Mouse (Mus musculus) megakaryocyte, embryonic 14.5 days (primary cell): ENCODE measurements around the gene Commd3. TPM values are rescaled to one million over a fixed set of nuclear protein-coding genes. Genes with fewer than 3 reads are reported as not detected.
A peak's percentile ranks its signal among the peaks of the same experiment; 100 is the strongest.

Source experiments
- H3K27me3 ChIP-seq: replicated peaks from 2 replicates; pipeline ENCODE3; 2012; ENCODE audit warnings: inconsistent platforms
- H3K36me3 ChIP-seq: replicated peaks from 2 replicates; pipeline ENCODE3; 2012; ENCODE audit warnings: low read length, inconsistent platforms, mixed read lengths
- H3K4me1 ChIP-seq: 2 replicates; pipeline ENCODE4 v1.6.1; 2012; ENCODE audit warnings: inconsistent platforms
- H3K4me3 ChIP-seq: replicated peaks from 2 replicates; pipeline ENCODE3; 2012; ENCODE audit warnings: moderate library complexity, mild to moderate bottlenecking, inconsistent platforms
- H3K9me3 ChIP-seq: 2 replicates; pipeline ENCODE4 v1.6.1; 2012; ENCODE audit warnings: inconsistent platforms
- FLI1 ChIP-seq: IDR thresholded peaks from 2 replicates; pipeline ENCODE4 v1.6.1; 2012; ENCODE audit warnings: low read length, inconsistent platforms, mixed read lengths
- GATA1 ChIP-seq: IDR thresholded peaks from 3 replicates; pipeline ENCODE4 v1.6.1; 2012; ENCODE audit warnings: mixed read lengths, low read length, inconsistent platforms, borderline replicate concordance
- polyA plus RNA-seq: library from polyadenylated mRNA; stranded (reverse); fragments of >175 nt; gene quantifications from 2 replicates; pipeline ENCODE4 v1.2.3, GENCODE M21; 2012; ENCODE audit warnings: low replicate concordance; ENCODE audit not compliant: insufficient read depth

Commd3 gene
- polyA plus RNA-seq, 1 experiment: 223 TPM

DNA sequence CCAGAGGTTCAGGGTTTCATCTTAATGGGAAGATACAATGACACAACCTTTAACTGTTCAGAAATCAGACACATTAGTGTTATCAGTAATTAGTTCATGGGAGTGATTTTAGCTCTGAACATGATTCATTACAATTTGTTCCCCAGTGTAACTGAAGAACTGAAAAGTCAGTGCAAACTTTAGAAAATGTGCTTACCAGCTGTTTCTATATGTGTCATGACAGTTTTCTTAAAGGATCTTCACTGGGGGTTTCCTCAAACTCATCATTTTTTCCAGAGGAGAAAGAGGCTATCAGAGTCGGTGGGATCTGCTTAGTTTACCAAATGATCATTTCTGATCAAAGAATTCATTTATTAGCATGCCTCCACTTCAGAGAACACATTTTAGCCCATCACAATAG, 20.4 kb downstream of the Commd3 start:
- Histone ChIP-seq H3K36me3 (no peaks in the 10 kb centered on the region), H3K4me3 (no peak overlapping the region), H3K4me1 (peaks cover 37% of the 10 kb centered on the region), H3K9me3 (no peaks in the 10 kb centered on the region), H3K27me3 (peaks cover 87% of the 10 kb centered on the region)
- TF ChIP-seq GATA1: no peak
- TF ChIP-seq FLI1: no peak

DNA sequence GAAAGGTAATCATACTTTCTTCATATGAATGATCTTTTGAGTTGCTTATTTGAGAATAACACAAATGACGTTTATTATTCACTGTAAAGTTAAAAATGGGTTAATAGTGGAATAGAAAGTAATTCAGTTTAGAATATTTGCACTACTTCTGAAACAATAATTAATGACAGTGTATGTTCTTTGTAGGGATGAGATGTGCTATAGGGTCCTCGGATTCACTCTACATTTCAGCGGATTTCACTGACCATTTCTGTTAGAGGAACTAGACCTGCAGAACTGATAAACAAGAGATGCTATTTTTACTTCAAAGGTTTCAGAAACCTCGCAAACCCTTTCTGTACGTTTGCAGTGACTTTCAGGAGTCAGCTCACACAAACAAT, 21.3 kb downstream of the Commd3 start:
- no peaks in the 10 kb centered on the region for H3K36me3 ChIP-seq
- TF ChIP-seq FLI1 (no peak), GATA1 (no peak)
- H3K4me1 ChIP-seq: peaks cover 42% of the 10 kb centered on the region
- peak overlapping the region; percentile 94 for H3K4me3 ChIP-seq
- peaks cover 88% of the 10 kb centered on the region for H3K27me3 ChIP-seq
- H3K9me3 ChIP-seq: no peaks in the 10 kb centered on the region

DNA sequence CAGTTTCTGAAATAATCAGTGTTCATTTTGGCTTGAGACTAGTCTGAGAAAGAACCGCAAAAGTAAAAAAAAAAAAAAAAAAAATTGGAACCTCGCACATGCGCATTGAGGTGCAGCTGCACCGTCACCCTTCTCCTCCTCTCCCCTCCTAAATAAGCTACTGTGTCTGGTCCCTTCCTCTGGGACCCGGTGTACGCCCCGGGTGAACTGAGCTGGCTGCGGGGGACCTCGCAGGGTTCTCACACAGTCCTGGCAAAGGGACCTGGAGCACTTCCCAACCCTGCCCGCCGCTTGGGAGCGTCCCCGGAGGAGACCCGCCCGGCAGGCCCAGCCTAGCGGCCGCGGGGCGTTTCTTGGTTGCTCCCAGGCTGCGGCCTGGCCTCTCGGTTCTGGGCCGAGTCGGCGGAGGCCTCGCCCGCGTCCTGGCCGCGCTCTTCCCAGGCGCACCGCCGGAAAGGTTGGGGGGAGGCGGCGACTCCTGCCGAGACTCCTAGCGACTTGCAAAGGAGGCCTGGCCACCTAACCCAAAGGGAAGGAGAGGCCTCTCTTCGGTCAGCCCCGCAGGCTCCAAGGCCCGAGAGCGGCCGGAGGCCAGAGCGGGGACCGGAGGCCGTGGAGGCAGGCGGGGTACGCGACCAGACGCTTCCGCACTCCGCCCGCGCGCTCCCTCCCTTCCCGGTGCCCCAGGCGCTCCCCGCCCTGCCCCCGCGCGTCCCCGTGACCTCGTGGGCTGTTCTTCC, 21.9 kb downstream of the Commd3 start, which contains the start of gene Spag6:
TSS of gene Spag6 (plus strand) at position 162 of the 740 bp plus-strand sequence.
- Histone ChIP-seq H3K4me1 (peaks cover 42% of the 10 kb centered on the region), H3K4me3 (peak within 1 kb of the TSS; percentile 94), H3K27me3 (peaks cover 88% of the 10 kb centered on the region), H3K36me3 (no peaks in the 10 kb centered on the region), H3K9me3 (0 out of 2 replicates have a peak, but pooled peaks cover 5% of the 10 kb centered on the region)
- no peak for TF ChIP-seq FLI1

- H3K36me3 ChIP-seq: no peaks in the 10 kb centered on the region
These were observed 22.4 kb downstream of the Commd3 start for GRCm38 (mm10) chr2:18694611-18694950.

GRCm38 (mm10) chr2:18695163-18695562, 23.0 kb downstream of the Commd3 start:
- peaks cover 36% of the 10 kb centered on the region for H3K4me1 ChIP-seq
- no peak for TF ChIP-seq FLI1
- TF ChIP-seq GATA1: no peak
- H3K4me3 ChIP-seq: peak overlapping the region; percentile 46
- peaks cover 88% of the 10 kb centered on the region for H3K27me3 ChIP-seq
- no peaks in the 10 kb centered on the region for H3K36me3 ChIP-seq
- 0 out of 2 replicates have a peak, but pooled peaks cover 5% of the 10 kb centered on the region for H3K9me3 ChIP-seq

More at GRCm38 (mm10) chr2:18694611-18694950, 22.4 kb downstream of the Commd3 start:
- Histone ChIP-seq H3K4me3 (peak overlapping the region; percentile 94), H3K27me3 (peaks cover 88% of the 10 kb centered on the region), H3K4me1 (peaks cover 42% of the 10 kb centered on the region), H3K9me3 (0 out of 2 replicates have a peak, but pooled peaks cover 5% of the 10 kb centered on the region)
- TF ChIP-seq GATA1 (no peak), FLI1 (no peak)

- peaks cover 86% of the 10 kb centered on the region for H3K27me3 ChIP-seq
- TF ChIP-seq FLI1: no peak
- no peak for TF ChIP-seq GATA1
These were observed 23.5 kb downstream of the Commd3 start for GRCm38 (mm10) chr2:18695629-18696150.

DNA sequence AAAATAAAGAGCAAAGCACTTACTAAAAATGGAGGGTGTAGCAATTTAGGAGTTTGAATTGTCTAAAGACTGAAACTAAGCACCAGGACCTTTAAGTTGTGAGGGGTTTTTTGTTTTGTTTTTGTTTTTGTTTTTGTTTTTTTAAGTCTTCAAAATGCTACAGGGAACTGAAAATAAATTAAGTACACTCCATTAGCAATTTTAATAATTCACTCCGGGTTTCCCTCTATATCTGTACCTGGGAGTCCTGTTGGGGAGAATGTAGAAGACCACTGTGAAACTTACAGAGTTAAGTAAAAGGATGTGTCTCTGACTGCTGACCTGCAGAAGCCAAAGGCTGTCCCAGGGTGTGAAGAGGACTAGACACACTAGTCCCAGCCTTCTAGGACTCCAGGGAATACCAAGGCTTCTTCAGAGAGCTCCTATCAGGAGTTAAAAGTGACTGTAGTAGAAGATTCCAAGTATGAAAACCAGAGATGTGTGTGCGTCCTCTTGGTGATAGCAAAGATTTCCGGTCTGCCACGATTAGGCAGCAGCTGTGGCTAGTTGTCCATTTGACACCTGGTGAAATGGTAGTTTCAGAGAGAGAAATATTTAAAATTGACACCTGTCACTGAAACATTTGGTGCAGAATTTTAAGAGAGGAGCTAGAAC, 25.5 kb downstream of the Commd3 start:
- peaks cover 80% of the 10 kb centered on the region for H3K27me3 ChIP-seq
- H3K36me3 ChIP-seq: no peaks in the 10 kb centered on the region
- H3K4me3 ChIP-seq: no peak overlapping the region
- no peak for TF ChIP-seq GATA1
- no peak for TF ChIP-seq FLI1
- 0 out of 2 replicates have a peak, but pooled peaks cover 5% of the 10 kb centered on the region for H3K9me3 ChIP-seq
- peaks cover 29% of the 10 kb centered on the region for H3K4me1 ChIP-seq

More at GRCm38 (mm10) chr2:18695629-18696150, 23.5 kb downstream of the Commd3 start:
- Histone ChIP-seq H3K9me3 (0 out of 2 replicates have a peak, but pooled peaks cover 5% of the 10 kb centered on the region), H3K36me3 (no peaks in the 10 kb centered on the region), H3K4me1 (peaks cover 30% of the 10 kb centered on the region), H3K4me3 (no peak overlapping the region)

- Histone ChIP-seq H3K36me3 (no peaks in the 10 kb centered on the region), H3K4me3 (peak overlapping the region; percentile 89)
These were observed 26.6 kb downstream of the Commd3 start for GRCm38 (mm10) chr2:18698663-18699385.

GRCm38 (mm10) chr2:18699401-18699990, 27.3 kb downstream of the Commd3 start:
- H3K4me1 ChIP-seq: peaks cover 22% of the 10 kb centered on the region
- H3K4me3 ChIP-seq: peak overlapping the region; percentile 89
- no peak for TF ChIP-seq GATA1
- no peak for TF ChIP-seq FLI1
- H3K9me3 ChIP-seq: 0 out of 2 replicates have a peak, but pooled peaks cover 5% of the 10 kb centered on the region
- H3K27me3 ChIP-seq: peaks cover 71% of the 10 kb centered on the region
- no peaks in the 10 kb centered on the region for H3K36me3 ChIP-seq

More at GRCm38 (mm10) chr2:18698663-18699385, 26.6 kb downstream of the Commd3 start:
- Histone ChIP-seq H3K9me3 (0 out of 2 replicates have a peak, but pooled peaks cover 5% of the 10 kb centered on the region), H3K4me1 (peaks cover 24% of the 10 kb centered on the region), H3K27me3 (peaks cover 73% of the 10 kb centered on the region)
- no peak for TF ChIP-seq FLI1
- TF ChIP-seq GATA1: no peak
